Mouse (Mus musculus) forebrain, embryonic 16.5 days (tissue): ENCODE data around the gene Cd52. TPM values are rescaled to one million over a fixed set of nuclear protein-coding genes. Genes with fewer than 3 reads are reported as not detected.
"Not testable (repeated sequence)": the region's sequence is repeated elsewhere in the genome, so short reads cannot be mapped to it uniquely, and the experiment has no call there.

Experiments
- ATAC-seq: fragments of 200-750 bp; cut with Nextera tagmentation; 2 replicates; pipeline ENCODE4 v1.8.0; 2017; ENCODE audit warnings: mild to moderate bottlenecking, moderate library complexity
- H3K27ac ChIP-seq: fragments of 300-500 bp; sonication (generic); 2 replicates; pipeline ENCODE4 v1.5.1; 2014; ENCODE audit warnings: low read length, control low read depth
- H3K27me3 ChIP-seq: fragments of 300-500 bp; sonication (generic); replicated peaks from 2 replicates; pipeline ENCODE4 v1.6.1; 2014; ENCODE audit warnings: low read length; ENCODE audit not compliant: control insufficient read depth, insufficient read depth
- H3K36me3 ChIP-seq: fragments of 300-500 bp; sonication (generic); 2 replicates; pipeline ENCODE4 v1.6.1; 2014; ENCODE audit not compliant: control insufficient read depth, insufficient read depth
- H3K4me1 ChIP-seq: fragments of 300-500 bp; sonication (generic); replicated peaks from 2 replicates; pipeline ENCODE4 v1.6.1; 2014; ENCODE audit warnings: low read length; ENCODE audit not compliant: control insufficient read depth, insufficient read depth
- H3K4me2 ChIP-seq: fragments of 300-500 bp; sonication (generic); 2 replicates; pipeline ENCODE4 v1.6.1; 2014; ENCODE audit warnings: mild to moderate bottlenecking, low read length, control low read depth
- H3K4me3 ChIP-seq: fragments of 300-500 bp; sonication (generic); replicated peaks from 2 replicates; pipeline ENCODE4 v1.5.1; 2014; ENCODE audit warnings: mild to moderate bottlenecking, low read length, control low read depth
- H3K9ac ChIP-seq: fragments of 300-500 bp; sonication (generic); replicated peaks from 2 replicates; pipeline ENCODE4 v1.6.1; 2014; ENCODE audit warnings: low read depth, low read length, control low read depth
- H3K9me3 ChIP-seq: fragments of 300-500 bp; sonication (generic); 2 replicates; pipeline ENCODE4 v1.6.1; 2016; ENCODE audit warnings: low read length; ENCODE audit not compliant: control insufficient read depth
- WGBS: fragments of 180-500 bp; shearing (Covaris S2); extraction: QIAGEN DNeasy Blood & Tissue Kit; methylation state at CpG from one replicate; pipeline ENCODE4 v1.1.7; 2014; 5-methylcytosine and 5-hydroxymethylcytosine counted together
- polyA plus RNA-seq: library from polyadenylated mRNA; unstranded; fragments of >200 nt; fragmentation: Nextera tagmentation; extraction: Ambion mirVana; gene quantifications from 2 replicates; pipeline ENCODE4 v1.2.1, GENCODE M21; 2015

Gene Cd52
- polyA plus RNA-seq, result 0.91 and 1.4 TPM in 2 replicates

GRCm38 (mm10) chr4:134094923-134095547 lies at the start of gene Cd52:
Cd52 (minus strand) TSS chr4:134095082.
- Histone ChIP-seq H3K27ac (no peak within 1 kb of the TSS), H3K4me1 (no peaks in the 10 kb centered on the region), H3K9me3 (no peaks in the 10 kb centered on the region), H3K27me3 (no peaks in the 10 kb centered on the region), H3K4me3 (no peak within 1 kb of the TSS), H3K4me2 (no peak within 1 kb of the TSS), H3K9ac (no peak within 1 kb of the TSS), H3K36me3 (no peaks in the 10 kb centered on the region)
- 66% methylated on average over 3 of the region's 3 CpGs for WGBS
- ATAC-seq, result no peak

- H3K4me2 ChIP-seq, H3K36me3 ChIP-seq, H3K27me3 ChIP-seq, H3K9me3 ChIP-seq, H3K4me1 ChIP-seq, H3K27ac ChIP-seq, H3K4me3 ChIP-seq, ATAC-seq, H3K9ac ChIP-seq: not testable (repeated sequence)
- WGBS, result 95% methylated on average over 5 of the region's 5 CpGs
Observed at GRCm38 (mm10) chr4:134144297-134144696, 49.4 kb upstream of the Cd52 start.

GRCm38 (mm10) chr4:134138857-134139256 lies 44.0 kb upstream of the Cd52 start:
- Histone ChIP-seq H3K27me3 (no peaks in the 10 kb centered on the region), H3K9ac (no peak overlapping the region), H3K4me2 (no peak overlapping the region), H3K4me1 (no peaks in the 10 kb centered on the region), H3K36me3 (no peaks in the 10 kb centered on the region), H3K4me3 (no peak overlapping the region), H3K9me3 (no peaks in the 10 kb centered on the region), H3K27ac (no peak overlapping the region)
- no peak for ATAC-seq
- WGBS, result 86% methylated on average over 2 of the region's 2 CpGs

GRCm38 (mm10) chr4:134136280-134136926 lies 41.5 kb upstream of the Cd52 start:
- no peaks in the 10 kb centered on the region for H3K4me1 ChIP-seq
- H3K27ac ChIP-seq, result no peak overlapping the region
- no peak for ATAC-seq
- no peak overlapping the region for H3K4me2 ChIP-seq
- H3K4me3 ChIP-seq, result no peak overlapping the region
- H3K9me3 ChIP-seq, result no peaks in the 10 kb centered on the region
- 75% methylated on average over 3 of the region's 3 CpGs for WGBS
- H3K9ac ChIP-seq, result no peak overlapping the region
- no peaks in the 10 kb centered on the region for H3K27me3 ChIP-seq
- H3K36me3 ChIP-seq, result no peaks in the 10 kb centered on the region

GRCm38 (mm10) chr4:134132519-134133095 lies 37.7 kb upstream of the Cd52 start:
- H3K9me3 ChIP-seq, result no peaks in the 10 kb centered on the region
- H3K27ac ChIP-seq, result no peak overlapping the region
- no peak overlapping the region for H3K4me3 ChIP-seq
- H3K4me2 ChIP-seq, result no peak overlapping the region
- H3K9ac ChIP-seq, result no peak overlapping the region
- ATAC-seq, result no peak
- 0 out of 2 replicates have a peak, but pooled peaks cover 3% of the 10 kb centered on the region for H3K36me3 ChIP-seq
- no peaks in the 10 kb centered on the region for H3K27me3 ChIP-seq
- 92% methylated on average over 8 of the region's 8 CpGs for WGBS
- H3K4me1 ChIP-seq, result peaks cover 8% of the 10 kb centered on the region

- H3K4me3 ChIP-seq, result no peak overlapping the region
- H3K27me3 ChIP-seq, result no peaks in the 10 kb centered on the region
- H3K4me2 ChIP-seq, result no peak overlapping the region
- 95% methylated on average over 3 of the region's 3 CpGs for WGBS
- H3K27ac ChIP-seq, result no peak overlapping the region
- 0 out of 2 replicates have a peak, but pooled peaks cover 3% of the 10 kb centered on the region for H3K36me3 ChIP-seq
- peaks cover 13% of the 10 kb centered on the region for H3K4me1 ChIP-seq
- H3K9me3 ChIP-seq, result no peaks in the 10 kb centered on the region
- H3K9ac ChIP-seq, result no peak overlapping the region
- no peak for ATAC-seq
Observed at GRCm38 (mm10) chr4:134132117-134132516, 37.2 kb upstream of the Cd52 start.

GRCm38 (mm10) chr4:134129482-134129881 lies 34.6 kb upstream of the Cd52 start:
- Histone ChIP-seq H3K9me3 (no peaks in the 10 kb centered on the region), H3K36me3 (0 out of 2 replicates have a peak, but pooled peaks cover 3% of the 10 kb centered on the region), H3K27me3 (no peaks in the 10 kb centered on the region), H3K4me3 (no peak overlapping the region), H3K4me2 (no peak overlapping the region), H3K27ac (no peak overlapping the region), H3K4me1 (peaks cover 16% of the 10 kb centered on the region), H3K9ac (no peak overlapping the region)
- ATAC-seq, result no peak
- 50% methylated on average over 6 of the region's 6 CpGs for WGBS

- H3K9me3 ChIP-seq, result no peaks in the 10 kb centered on the region
- H3K27me3 ChIP-seq, result no peaks in the 10 kb centered on the region
- 5% methylated on average over 14 of the region's 14 CpGs for WGBS
- H3K9ac ChIP-seq, result peak overlapping the region; percentile 87
- peak overlapping the region; percentile 56 for H3K4me2 ChIP-seq
- 0 out of 2 replicates have a peak, but pooled peaks cover 3% of the 10 kb centered on the region for H3K36me3 ChIP-seq
- ATAC-seq, result peak; percentile 39
- H3K4me3 ChIP-seq, result peak overlapping the region; percentile 69
- H3K27ac ChIP-seq, result peak overlapping the region; percentile 19; the same call in 1 of the 2 replicates
- H3K4me1 ChIP-seq, result peaks cover 20% of the 10 kb centered on the region
Observed at GRCm38 (mm10) chr4:134128983-134129362, 34.1 kb upstream of the Cd52 start.

GRCm38 (mm10) chr4:134128221-134128982 lies 33.5 kb upstream of the Cd52 start, which contains the start of gene Sh3bgrl3:
Sh3bgrl3 (minus strand) TSS chr4:134128789.
- Histone ChIP-seq H3K4me2 (peak within 1 kb of the TSS; percentile 56), H3K9ac (peak within 1 kb of the TSS; percentile 87), H3K27me3 (no peaks in the 10 kb centered on the region), H3K36me3 (0 out of 2 replicates have a peak, but pooled peaks cover 3% of the 10 kb centered on the region), H3K4me3 (peak within 1 kb of the TSS; percentile 69), H3K4me1 (peaks cover 22% of the 10 kb centered on the region), H3K27ac (peak within 1 kb of the TSS; percentile 62), H3K9me3 (no peaks in the 10 kb centered on the region)
- WGBS, result under 1% methylated on average over 50 of the region's 50 CpGs
- peak; percentile 97 for ATAC-seq
